Mouse (Mus musculus) olfactory bulb, adult 2 months (tissue): ENCODE data around the gene Smim9. TPM values are rescaled to one million over a fixed set of nuclear protein-coding genes. Genes with fewer than 3 reads are reported as not detected.
A peak's percentile ranks its signal among the peaks of the same experiment; 100 is the strongest.

Source experiments
- H3K27ac ChIP-seq: fragments of 200-500 bp; 2 replicates; pipeline ENCODE4 v1.5.1; 2012; ENCODE audit warnings: low read depth, low read length; ENCODE audit not compliant: insufficient read depth
- H3K4me1 ChIP-seq: fragments of 200-500 bp; 2 replicates; pipeline ENCODE4 v1.6.1; 2012; ENCODE audit warnings: low read length; ENCODE audit not compliant: control insufficient read depth, insufficient read depth
- H3K4me3 ChIP-seq: fragments of 200-500 bp; 2 replicates; pipeline ENCODE4 v1.5.1; 2012; ENCODE audit warnings: mild to moderate bottlenecking, low read depth, low read length, moderate library complexity; ENCODE audit not compliant: insufficient read depth
- CTCF ChIP-seq: fragments of 200-500 bp; IDR thresholded peaks from 2 replicates; pipeline ENCODE4 v1.5.1; 2012; ENCODE audit warnings: low read depth, mild to moderate bottlenecking, low read length, moderate library complexity; ENCODE audit not compliant: insufficient read depth
- POLR2A ChIP-seq: fragments of 200-500 bp; IDR thresholded peaks from 2 replicates; pipeline ENCODE4 v1.6.1; 2012; ENCODE audit warnings: mild to moderate bottlenecking, low read depth, low read length, moderate library complexity; ENCODE audit not compliant: insufficient read depth
- WGBS: fragments of 180-500 bp; shearing (Covaris S2); methylation state at CpG from one replicate; pipeline ENCODE4 v1.1.7; 2018; 5-methylcytosine and 5-hydroxymethylcytosine counted together
- polyA plus RNA-seq: library from polyadenylated mRNA; stranded (reverse); fragments of >200 nt; gene quantifications from 2 replicates; pipeline ENCODE4 v1.2.4, GENCODE M21; 2012; ENCODE audit warnings: low replicate concordance; ENCODE audit not compliant: missing spikeins, insufficient read depth, insufficient read length

Gene Smim9
- polyA plus RNA-seq, 1 experiment, result not detected

DNA sequence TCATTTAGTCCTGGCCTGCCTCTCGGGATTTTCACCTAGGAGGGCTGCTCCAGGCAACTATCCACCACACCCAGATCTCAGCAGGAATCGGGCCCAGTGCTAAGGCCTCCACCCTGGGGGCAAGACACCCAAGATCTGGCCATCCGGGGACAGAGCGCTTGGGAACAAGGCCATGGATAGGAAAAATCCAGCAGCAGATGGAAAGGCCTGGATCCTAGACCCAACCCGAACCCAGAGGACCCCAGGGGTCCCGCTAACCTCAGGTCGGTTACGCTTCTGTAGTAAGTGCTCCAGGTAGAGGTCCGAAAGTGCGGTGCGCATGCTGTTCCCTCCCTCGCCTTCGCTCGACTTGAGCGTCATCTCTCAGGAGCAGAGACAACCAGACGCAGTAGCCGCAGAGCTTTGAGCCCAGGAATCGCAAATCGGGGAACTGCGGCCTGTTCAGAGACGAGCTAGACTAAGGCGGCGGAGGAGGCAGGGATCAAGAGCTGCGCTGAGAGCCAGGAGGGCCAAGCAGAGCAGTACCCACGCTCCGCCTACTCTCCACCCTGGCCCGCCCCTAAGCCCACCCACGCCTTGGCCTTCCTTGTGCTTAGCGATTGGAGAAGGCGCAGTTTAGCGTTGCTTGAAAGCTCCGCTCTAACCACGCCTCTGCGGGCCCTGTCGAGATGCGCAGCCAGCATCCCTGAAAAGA is 33.0 kb downstream of the Smim9 start, which contains the start of gene Mpp1:
Mpp1 (minus strand) TSS at position 550 of the 694 bp plus-strand sequence.
- peak within 1 kb of the TSS; percentile 58 for H3K27ac ChIP-seq
- WGBS, result 17% methylated on average over 36 of the region's 36 CpGs
- peak within 1 kb of the TSS; percentile 80 for H3K4me3 ChIP-seq
- no peaks in the 10 kb centered on the region for H3K4me1 ChIP-seq
- no peak for TF ChIP-seq POLR2A
- TF ChIP-seq CTCF, result no peak

DNA sequence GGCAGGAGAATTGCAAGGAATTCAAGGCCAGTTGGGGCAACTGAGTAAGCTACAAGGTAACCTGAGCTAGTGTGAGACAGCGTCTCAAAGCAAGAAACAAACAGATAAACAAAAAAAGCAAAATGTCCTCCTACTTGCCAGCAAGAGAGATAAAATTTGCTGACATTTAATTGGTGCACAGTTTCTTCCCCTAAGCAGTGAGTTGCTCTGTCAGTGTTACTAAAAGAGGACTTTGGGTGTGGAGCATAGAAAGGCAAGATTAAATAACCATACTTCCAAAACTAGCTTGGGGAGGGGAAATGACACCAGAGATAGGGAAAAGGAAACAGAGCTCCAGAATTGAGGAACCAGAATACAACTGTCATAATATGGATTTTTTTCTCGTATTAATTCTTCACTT is 34.1 kb downstream of the Smim9 start:
- WGBS, result 68% methylated on average over 2 of the region's 2 CpGs
- H3K4me3 ChIP-seq, result no peak overlapping the region
- TF ChIP-seq POLR2A (no peak), CTCF (no peak)
- H3K4me1 ChIP-seq, result no peaks in the 10 kb centered on the region
- H3K27ac ChIP-seq, result no peak overlapping the region

DNA sequence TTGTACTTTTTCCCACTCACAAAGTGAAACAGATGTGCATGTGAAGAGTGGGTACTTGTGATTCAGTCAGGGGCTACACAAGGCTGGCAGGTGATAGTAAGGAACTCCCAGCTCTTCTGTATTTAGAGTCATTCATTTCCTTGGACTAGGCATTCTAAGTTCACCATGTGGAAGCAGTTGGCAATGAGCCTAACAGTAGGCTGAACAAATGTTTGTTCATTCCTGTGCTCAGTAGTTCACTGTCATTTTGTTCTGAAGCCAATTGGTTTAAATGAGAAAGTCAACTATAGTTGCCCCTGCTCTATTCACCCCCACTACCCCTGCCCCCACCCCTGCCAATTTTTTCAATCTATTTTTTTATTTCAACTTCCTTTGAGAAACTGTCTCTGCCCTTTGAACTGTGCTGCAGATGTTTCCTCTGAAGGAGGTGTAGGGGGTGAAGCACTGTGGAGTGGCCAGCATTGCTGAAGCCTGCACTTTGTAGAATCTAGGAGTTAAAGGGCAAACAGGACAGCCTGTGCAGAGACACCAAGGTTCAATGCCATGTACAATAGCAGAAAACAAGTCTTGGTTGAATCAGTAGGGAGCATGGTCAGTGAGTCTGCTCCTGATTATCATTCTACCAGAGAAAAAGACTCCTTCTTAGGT is 35.1 kb downstream of the Smim9 start:
- TF ChIP-seq CTCF (no peak), POLR2A (no peak)
- no peak overlapping the region for H3K4me3 ChIP-seq
- H3K27ac ChIP-seq, result no peak overlapping the region
- no peaks in the 10 kb centered on the region for H3K4me1 ChIP-seq

DNA sequence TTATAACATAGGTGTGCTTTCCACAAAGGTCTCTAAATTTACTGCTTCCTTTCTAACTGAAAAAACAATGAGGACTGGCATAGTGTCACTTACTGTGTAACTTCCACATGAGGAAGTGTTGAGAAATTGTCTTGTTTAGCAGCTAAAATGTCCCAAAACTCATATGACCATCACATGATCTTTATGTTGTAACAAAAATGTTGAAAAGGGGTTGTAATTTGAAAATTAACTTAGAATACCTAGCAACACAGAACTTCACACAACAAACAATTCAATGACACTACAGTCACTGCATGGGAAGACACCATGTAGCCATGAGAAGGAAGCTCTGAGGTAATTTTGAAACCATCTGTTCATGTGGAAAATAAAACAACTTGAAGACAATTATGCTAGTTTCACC is 36.7 kb downstream of the Smim9 start:
- H3K4me1 ChIP-seq, result no peaks in the 10 kb centered on the region
- TF ChIP-seq CTCF (no peak), POLR2A (no peak)
- H3K4me3 ChIP-seq, result no peak overlapping the region
- no peak overlapping the region for H3K27ac ChIP-seq

DNA sequence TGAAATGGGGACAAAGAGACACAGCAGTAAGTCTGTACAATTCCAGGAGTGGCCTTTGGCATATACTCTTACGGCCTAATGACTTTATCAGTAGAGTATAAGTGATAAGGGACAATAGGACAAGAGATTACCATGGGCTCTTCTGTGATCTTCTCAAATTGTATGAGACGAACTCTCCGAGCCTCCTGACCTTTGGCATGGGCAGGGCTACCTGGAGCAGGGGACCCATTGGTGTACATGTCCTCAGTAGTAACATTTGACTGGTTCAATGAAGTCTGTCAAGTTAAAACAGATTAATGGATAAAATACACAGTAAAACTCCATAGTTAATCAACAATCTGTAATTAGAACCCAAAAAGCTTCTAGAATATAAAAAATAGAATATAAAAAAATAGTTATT is 38.0 kb downstream of the Smim9 start:
- WGBS, result 99% methylated on average over 3 of the region's 3 CpGs
- Histone ChIP-seq H3K4me1 (no peaks in the 10 kb centered on the region), H3K4me3 (no peak overlapping the region), H3K27ac (no peak overlapping the region)
- no peak for TF ChIP-seq CTCF
- no peak for TF ChIP-seq POLR2A

DNA sequence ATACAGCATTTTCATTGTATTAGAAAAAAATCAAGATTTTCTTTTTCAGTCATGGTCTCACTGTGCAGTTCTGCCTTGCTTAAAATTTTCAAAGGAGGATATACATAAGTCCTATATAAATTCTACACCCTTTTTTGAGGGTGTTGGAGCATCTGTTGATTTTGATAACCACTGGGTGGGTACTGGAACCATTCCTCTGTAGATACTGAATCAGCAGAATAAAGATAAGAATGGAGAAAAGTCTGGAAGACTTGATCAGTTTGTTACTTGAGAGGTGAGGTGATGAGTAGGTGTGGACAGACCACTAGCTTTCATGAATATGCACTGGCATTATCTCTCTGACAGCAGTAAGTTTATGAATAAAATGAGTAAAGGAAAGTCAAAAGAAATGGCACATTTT is 48.0 kb downstream of the Smim9 start:
- no peak overlapping the region for H3K4me3 ChIP-seq
- no peaks in the 10 kb centered on the region for H3K4me1 ChIP-seq
- no peak for TF ChIP-seq POLR2A
- TF ChIP-seq CTCF, result no peak
- no peak overlapping the region for H3K27ac ChIP-seq

DNA sequence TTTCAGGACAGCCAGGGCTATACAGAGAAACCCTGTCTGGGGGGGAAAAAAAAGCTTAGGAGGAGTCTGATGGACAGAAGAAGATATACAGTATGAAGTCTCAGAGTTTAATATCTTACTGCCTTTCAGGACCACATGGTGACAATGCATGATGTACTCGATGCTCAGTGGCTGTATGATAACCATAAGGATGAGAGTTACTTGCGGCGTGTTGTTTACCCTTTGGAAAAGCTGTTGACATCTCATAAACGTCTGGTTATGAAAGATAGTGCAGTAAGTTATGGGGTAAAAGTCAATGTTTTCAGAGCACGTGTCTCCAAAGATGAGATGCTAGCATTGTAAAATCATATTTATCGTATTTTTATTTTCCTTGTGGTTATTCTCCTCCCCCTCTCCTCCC is 61.3 kb downstream of the Smim9 start:
- TF ChIP-seq POLR2A (no peak), CTCF (no peak)
- Histone ChIP-seq H3K4me3 (no peak overlapping the region), H3K27ac (no peak overlapping the region), H3K4me1 (no peaks in the 10 kb centered on the region)
- WGBS, result 91% methylated on average over 6 of the region's 6 CpGs

DNA sequence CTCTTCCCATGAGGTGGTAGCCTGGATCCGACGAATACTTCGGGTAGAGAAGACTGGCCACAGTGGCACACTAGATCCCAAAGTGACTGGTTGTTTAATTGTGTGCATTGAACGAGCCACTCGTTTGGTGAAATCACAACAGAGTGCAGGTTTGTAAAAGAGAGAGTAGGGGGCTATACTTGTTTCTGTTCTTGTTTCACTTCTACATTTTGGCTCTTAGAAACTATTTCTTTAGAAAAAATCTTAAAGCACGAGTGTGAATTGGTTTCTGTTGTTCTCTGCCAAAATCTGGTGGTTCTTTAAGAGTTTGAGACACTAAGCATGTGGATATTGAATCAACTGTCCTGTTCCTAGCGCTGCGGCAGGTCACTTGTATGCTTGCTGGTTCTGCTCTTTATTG is 64.8 kb downstream of the Smim9 start:
- WGBS, result 86% methylated on average over 8 of the region's 8 CpGs
- TF ChIP-seq CTCF, result no peak
- TF ChIP-seq POLR2A, result no peak
- Histone ChIP-seq H3K4me1 (no peaks in the 10 kb centered on the region), H3K27ac (no peak overlapping the region), H3K4me3 (no peak overlapping the region)

DNA sequence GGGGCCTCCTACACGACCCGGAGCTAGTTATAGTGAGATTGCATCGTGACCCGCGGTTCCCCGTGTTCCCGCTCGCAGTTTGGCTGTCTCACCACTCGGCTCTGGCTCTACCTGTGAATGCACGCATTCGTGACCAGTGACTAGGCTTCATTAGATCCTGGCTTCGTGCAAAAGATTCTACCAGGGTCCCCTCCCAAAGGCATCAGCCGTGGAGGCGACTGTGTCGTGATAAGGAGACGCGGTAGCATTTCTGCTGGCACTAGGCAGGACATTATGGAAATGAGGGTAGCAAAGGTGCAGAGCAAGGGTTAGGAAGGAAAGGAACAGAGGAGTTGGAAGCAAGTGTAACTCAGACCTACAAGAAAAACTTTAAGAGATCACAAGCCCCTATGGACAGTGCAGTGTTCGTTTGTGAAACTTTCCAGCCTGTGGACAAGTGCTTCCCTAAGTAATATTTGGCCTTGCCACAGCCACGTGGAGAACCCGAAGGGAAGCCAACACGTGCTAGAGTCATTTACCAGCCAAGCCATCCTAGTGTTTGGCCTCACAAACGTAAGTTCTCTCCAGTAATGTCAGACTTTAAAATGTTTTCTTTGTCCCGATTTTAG is 67.3 kb downstream of the Smim9 start:
- TF ChIP-seq POLR2A (no peak), CTCF (no peak)
- Histone ChIP-seq H3K27ac (0 out of 2 replicates have a peak overlapping the region, but pooled peaks have one; percentile 54), H3K4me3 (peak overlapping the region; percentile 72), H3K4me1 (no peaks in the 10 kb centered on the region)
- WGBS, result 17% methylated on average over 23 of the region's 23 CpGs

Other genes starting within 250 kb of the Smim9 start
- not detected in 2 replicates for gene Gab3, start 78.3 kb downstream of the Smim9 start, polyA plus RNA-seq
- gene Dkc1, start 67.9 kb downstream of the Smim9 start, polyA plus RNA-seq, result not detected in 2 replicates
- not detected in 2 replicates for gene Mpp1, start 32.8 kb downstream of the Smim9 start, polyA plus RNA-seq
- gene Fundc2, start 218.6 kb upstream of the Smim9 start, polyA plus RNA-seq, result not detected in 2 replicates
- not detected in 2 replicates for gene F8, start 218.8 kb upstream of the Smim9 start, polyA plus RNA-seq